Mouse (Mus musculus) G1E (cell line): Measurements from ENCODE around the gene Atg10.

ENCODE experiments used
- CTCF ChIP-seq: IDR thresholded peaks from 2 replicates; pipeline ENCODE4 v1.5.1; 2012; ENCODE audit warnings: low read depth, low read length, inconsistent platforms, mixed read lengths
- GATA1 ChIP-seq: IDR thresholded peaks from 2 replicates; pipeline ENCODE4 v1.6.1; 2012; ENCODE audit warnings: borderline replicate concordance, low read length, inconsistent platforms, mixed read lengths
- POLR2AphosphoS5 ChIP-seq: IDR thresholded peaks from 2 replicates; pipeline ENCODE4 v1.6.1; 2012; ENCODE audit warnings: low read depth, low read length, inconsistent platforms; ENCODE audit not compliant: insufficient replicate concordance
- TAL1 ChIP-seq: conservative IDR thresholded peaks from 2 replicates; pipeline ENCODE4 v1.6.1; 2012; ENCODE audit warnings: low read depth, low read length, inconsistent platforms, mixed read lengths

DNA sequence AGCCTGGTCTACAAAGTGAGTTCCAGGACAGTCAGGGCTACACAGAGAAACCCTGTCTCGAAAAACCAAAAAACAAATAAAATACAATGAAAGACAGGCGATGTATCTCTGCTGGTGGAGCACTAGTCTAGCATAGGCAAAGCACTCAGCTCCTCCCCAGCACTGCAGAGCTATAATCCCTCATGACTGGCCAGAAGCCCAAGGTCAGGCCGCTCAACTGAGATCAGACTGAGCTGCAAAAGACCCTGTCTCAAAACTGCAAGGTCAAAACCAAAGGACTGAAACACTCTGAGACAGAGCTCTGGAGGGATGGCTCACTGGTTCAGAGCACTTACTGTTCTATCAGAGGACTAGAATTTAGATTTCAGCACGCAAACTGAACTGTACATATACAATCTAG is 65.8 kb downstream of the Atg10 start:
- TF ChIP-seq CTCF, result no peak
- TF ChIP-seq POLR2AphosphoS5, result no peak
- TF ChIP-seq GATA1, result no peak
- TF ChIP-seq TAL1, result no peak
